Mouse (Mus musculus): ENCODE results near the gene Mrpl58.

DNA sequence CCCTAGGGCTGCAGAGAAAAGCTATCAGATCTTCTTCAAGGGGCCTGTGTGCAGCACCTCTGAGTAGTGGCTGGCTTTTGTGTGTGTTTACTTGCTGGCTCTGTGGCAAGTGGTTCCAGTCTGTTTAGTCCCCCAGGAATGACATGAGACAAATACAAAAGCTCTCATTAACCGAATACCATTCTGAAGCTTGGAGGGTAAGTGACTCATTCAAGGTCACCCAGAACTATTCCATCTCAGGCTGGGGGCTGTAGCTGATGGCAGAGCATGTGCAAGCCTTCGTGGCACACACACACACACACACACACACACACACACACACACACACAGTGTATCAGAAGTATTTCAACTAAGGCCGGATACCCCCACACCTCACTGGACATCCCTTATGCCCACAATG, 3.4 kb upstream of the Mrpl58 start:
- TF ChIP-seq EP300 (IDR thresholded peaks at IDR 0.05; ENCODE audit: low read depth) = no peak
- TF ChIP-seq CTCF (IDR thresholded peaks at IDR 0.05; ENCODE audit: low read depth) = no peak

Data from liver, embryonic 14.5 days (tissue).